Mouse (Mus musculus) heart, adult 18-20 months (tissue): ENCODE data around the gene Ppib. TPM values are rescaled to one million over a fixed set of nuclear protein-coding genes. Genes with fewer than 3 reads are reported as not detected.

ENCODE experiments used
- total RNA-seq, 2 experiments: library from RNA; stranded (reverse); gene quantifications; 2 replicates each; pipeline ENCODE4 v1.2.3; 2021

The Ppib gene
- total RNA-seq, 2 experiments from 2014 or later: 102 to 105 TPM

Other genes starting within 250 kb of the Ppib start
- 10 to 100 TPM; 19.2 to 22.4 TPM for gene Zfp609, start 232.7 kb upstream of the Ppib start, total RNA-seq
- under 1 TPM; 0.47 to 0.57 TPM for gene Pclaf, start 170.0 kb upstream of the Ppib start, total RNA-seq
- gene Trip4, start 151.4 kb upstream of the Ppib start, total RNA-seq: 10 to 100 TPM; 15.3 to 16.5 TPM
- 1 to 10 TPM; 8.5 to 8.8 TPM for gene Csnk1g1, start 151.3 kb upstream of the Ppib start, total RNA-seq
- gene Snx22, start 9.5 kb downstream of the Ppib start, total RNA-seq: under 1 TPM; 0.46 to 0.50 TPM
- gene Snx1, start 66.4 kb downstream of the Ppib start, total RNA-seq: 10 to 100 TPM; 27.3 to 27.8 TPM
- gene Ciao2a, start 66.4 kb downstream of the Ppib start, total RNA-seq: 10 to 100 TPM; 68.7 to 71.3 TPM
- 1 to 10 TPM; 4.0 to 4.9 TPM for gene Dapk2, start 98.0 kb downstream of the Ppib start, total RNA-seq